Mouse (Mus musculus) MEL (cell line): Measurements from ENCODE around the gene Dlx6.

ENCODE experiments used
- CTCF ChIP-seq, 3 experiments: IDR thresholded peaks in 2 of 3; conservative IDR thresholded peaks in 1 of 3; 2 replicates each; pipeline ENCODE4 v1.5.1; 2011 to 2012; ENCODE audit warnings: low read length in 3 of 3, low read depth in 2 of 3, mild to moderate bottlenecking in 2 of 3, improper control_type of control experiment in 1 of 3, inconsistent platforms in 1 of 3, mixed read lengths in 1 of 3, moderate library complexity in 1 of 3; ENCODE audit not compliant: control insufficient read depth in 1 of 3, insufficient read depth in 1 of 3, poor library complexity in 1 of 3, severe bottlenecking in 1 of 3
- E2F4 ChIP-seq: IDR thresholded peaks from 2 replicates; pipeline ENCODE4 v1.6.1; 2011; ENCODE audit warnings: low read depth, low read length, improper control_type of control experiment, borderline replicate concordance
- EP300 ChIP-seq, 2 experiments: IDR thresholded peaks; 2 replicates each; pipeline ENCODE4 v1.6.1; 2011; ENCODE audit warnings: improper control_type of control experiment in 2 of 2, low read length in 2 of 2, low read depth in 1 of 2, mild to moderate bottlenecking in 1 of 2
- MAFK ChIP-seq: IDR thresholded peaks from 2 replicates; pipeline ENCODE4 v1.6.1; 2011; ENCODE audit warnings: low read depth, mild to moderate bottlenecking, low read length, improper control_type of control experiment, borderline replicate concordance
- MAZ ChIP-seq: IDR thresholded peaks from 2 replicates; pipeline ENCODE4 v1.6.1; 2012; ENCODE audit warnings: low read depth, mild to moderate bottlenecking, inconsistent platforms, low read length, improper control_type of control experiment
- POLR2A ChIP-seq, 2 experiments: IDR thresholded peaks; 2 replicates each; pipeline ENCODE4 v1.6.1; 2011 to 2012; ENCODE audit warnings: low read length in 2 of 2, mild to moderate bottlenecking in 2 of 2, control low read depth in 1 of 2, improper control_type of control experiment in 1 of 2, low read depth in 1 of 2, moderate library complexity in 1 of 2; ENCODE audit not compliant: control insufficient read depth in 1 of 2, insufficient read depth in 1 of 2, poor library complexity in 1 of 2
- POLR2AphosphoS2 ChIP-seq: IDR thresholded peaks from 2 replicates; pipeline ENCODE4 v1.6.1; 2011; ENCODE audit warnings: low read length, improper control_type of control experiment
- POLR2AphosphoS5 ChIP-seq: IDR thresholded peaks from 2 replicates; pipeline ENCODE4 v1.6.1; 2012; ENCODE audit warnings: low read depth, borderline replicate concordance, mild to moderate bottlenecking, inconsistent platforms, low read length, moderate library complexity, mixed read lengths
- RAD21 ChIP-seq: IDR thresholded peaks from 2 replicates; pipeline ENCODE4 v1.6.1; 2011; ENCODE audit warnings: mild to moderate bottlenecking, low read depth, low read length, improper control_type of control experiment
- TAL1 ChIP-seq: IDR thresholded peaks from 2 replicates; pipeline ENCODE4 v1.6.1; 2012; ENCODE audit warnings: mild to moderate bottlenecking, inconsistent platforms, low read length, moderate library complexity, mixed read lengths

DNA sequence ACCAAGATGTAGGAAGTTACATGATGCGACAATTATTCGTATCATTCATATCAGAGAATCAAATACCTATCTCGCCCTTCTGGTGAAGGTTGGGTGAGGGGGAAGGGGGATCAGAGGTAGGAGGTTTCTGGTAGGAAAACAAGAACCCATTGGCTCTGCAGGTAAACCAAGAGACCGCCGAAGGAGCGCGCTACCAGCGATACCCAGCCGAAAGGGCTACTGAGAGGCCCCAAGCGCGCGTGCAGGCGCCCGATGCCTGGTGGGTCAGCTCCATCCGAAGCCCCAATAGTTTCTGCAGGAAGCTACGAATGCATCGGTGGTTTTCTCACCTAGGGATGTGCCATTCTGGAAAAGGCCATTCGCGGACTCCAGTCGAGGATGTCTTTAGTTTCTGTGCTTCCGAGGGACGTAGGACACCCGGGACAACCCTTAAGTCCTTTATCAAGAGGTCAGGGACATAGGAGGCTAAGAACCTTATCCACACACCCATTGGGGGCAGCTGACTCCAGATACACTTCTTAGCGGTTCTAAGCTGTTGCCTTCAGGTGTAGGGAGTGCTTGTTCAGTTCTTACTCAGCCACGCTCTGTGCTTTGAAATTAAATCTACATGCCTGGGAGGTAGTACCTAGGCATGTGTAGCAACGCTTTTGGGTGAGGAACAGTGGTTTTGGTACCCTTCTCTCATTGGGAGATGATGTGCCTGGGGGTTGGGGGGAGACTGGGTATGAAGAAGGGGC lies 12.6 kb upstream of the Dlx6 start:
- TF ChIP-seq EP300 (IDR thresholded peaks at IDR 0.05; ENCODE audit: low read depth in 1 of 2, low read length in 2 of 2) (no peak), MAFK (no peak), CTCF (IDR thresholded peaks at IDR 0.05 in 2 of 3, conservative IDR thresholded peaks at IDR 0.05 in 1 of 3; ENCODE audit: control insufficient read depth in 1 of 3, insufficient read depth in 1 of 3, low read depth in 2 of 3, low read length in 3 of 3, poor library complexity in 1 of 3, severe bottlenecking in 1 of 3) (no peak), POLR2A (IDR thresholded peaks at IDR 0.05; ENCODE audit: control insufficient read depth in 1 of 2, insufficient read depth in 1 of 2, low read depth in 1 of 2, low read length in 2 of 2, poor library complexity in 1 of 2) (no peak), TAL1 (no peak), POLR2AphosphoS2 (no peak), MAZ (no peak), E2F4 (no peak), RAD21 (no peak), POLR2AphosphoS5 (no peak)
